In the genomic region with DNA sequence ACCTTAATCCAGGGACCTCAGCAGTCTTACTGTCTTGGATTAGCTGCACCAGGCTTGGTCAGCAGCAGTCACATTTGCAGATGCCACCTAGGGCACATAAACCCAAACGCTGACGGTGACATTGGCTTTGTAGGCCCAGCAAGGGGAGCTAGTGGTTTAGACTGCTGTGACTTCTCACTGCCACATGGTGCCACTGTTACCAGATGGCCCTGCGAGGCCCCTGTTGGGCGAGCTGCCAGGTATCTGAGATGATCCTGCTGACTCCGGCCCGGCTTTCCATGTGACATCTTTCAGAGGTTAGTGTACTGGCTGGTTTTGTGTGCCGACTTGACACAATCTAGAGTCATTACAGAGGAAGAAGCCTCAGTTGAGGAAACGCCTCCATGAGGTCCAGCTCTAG, we compare ENCODE assay signal across 9 mouse cellular contexts. TPM values are rescaled to one million over a fixed set of nuclear protein-coding genes. Genes with fewer than 3 reads are reported as not detected.
DNase-seq lines count a peak whose midpoint lies in the region; ATAC-seq and TF ChIP-seq lines count a peak whose summit lies in the region.
"Had no signal": no experiment of that assay in that cellular context is flagged by ENCODE, and none has a peak within 500 bp of the region (broad histone marks: within the 10 kb centered on the region; RNA-seq: fewer than 3 reads in every experiment).

No protein-coding gene starts in this region.

- no peaks in the 10 kb centered on the region for H3K79me2 ChIP-seq in liver, adult 2 months (ENCODE audit: control insufficient read depth, insufficient read depth, low read length)

- peak; percentile 45 for DNase-seq in liver, adult 2 months (ENCODE audit: extremely low read depth, low read depth, low spot score)
- DNase-seq in liver, embryonic 11.5 days (ENCODE audit: low spot score): no peak
- DNase-seq in adrenal gland, postnatal 10 days: peak; percentile 86
- peak; percentile 75 to 85 for DNase-seq in kidney, postnatal 36 days
- no peak for DNase-seq in urinary bladder, postnatal 10 days (ENCODE audit: low spot score)

- peak; percentile 49 for TF ChIP-seq CTCF in liver, adult 2 months (IDR thresholded peaks at IDR 0.05; ENCODE audit: low read depth, low read length)

- H3K4me3 ChIP-seq in liver, adult 2 months (ENCODE audit: insufficient read depth, low read depth, low read length): no peak overlapping the region
- H3K4me3 ChIP-seq in liver, embryonic 11.5 days (ENCODE audit: low read depth, low read length): no peak overlapping the region
- H3K4me3 ChIP-seq in forebrain, embryonic 15.5 days: no peak overlapping the region

- H3K9ac ChIP-seq in liver, adult 2 months (ENCODE audit: low read depth, low read length): no peak overlapping the region
- H3K9ac ChIP-seq in liver, embryonic 11.5 days (ENCODE audit: low read depth, low read length): no peak overlapping the region
- H3K9ac ChIP-seq in forebrain, embryonic 15.5 days (replicated peaks): no peak overlapping the region

- 28% methylated on average over 8 of the region's 8 CpGs for WGBS in liver, adult 2 months
- WGBS in liver, embryonic 11.5 days: 67% methylated on average over 8 of the region's 8 CpGs
- WGBS in forebrain, embryonic 15.5 days: 55% methylated on average over 8 of the region's 8 CpGs

- no peaks in the 10 kb centered on the region for H3K27me3 ChIP-seq in liver, adult 2 months (ENCODE audit: control insufficient read depth, insufficient read depth, low read length)
- no peaks in the 10 kb centered on the region for H3K27me3 ChIP-seq in liver, embryonic 11.5 days (replicated peaks; ENCODE audit: control insufficient read depth, insufficient read depth, low read length)
- H3K27me3 ChIP-seq in forebrain, embryonic 15.5 days: no peaks in the 10 kb centered on the region

- H3K4me2 ChIP-seq in liver, embryonic 11.5 days: no peak overlapping the region
- H3K4me2 ChIP-seq in forebrain, embryonic 15.5 days (replicated peaks): no peak overlapping the region

- H3K4me1 ChIP-seq in liver, adult 2 months (ENCODE audit: control insufficient read depth, insufficient read depth, low read length): no peaks in the 10 kb centered on the region
- no peaks in the 10 kb centered on the region for H3K4me1 ChIP-seq in liver, embryonic 11.5 days (replicated peaks; ENCODE audit: control insufficient read depth, insufficient read depth, low read length)
- H3K4me1 ChIP-seq in forebrain, embryonic 15.5 days: peaks cover 8% of the 10 kb centered on the region

- ATAC-seq in liver, embryonic 11.5 days (replicated peaks; ENCODE audit: low FRiP score): no peak
- 0 out of 2 replicates have a peak, but pooled peaks have one; percentile 52 for ATAC-seq in common myeloid progenitor, adult 5-6 weeks (replicated peaks; ENCODE audit: low read depth, poor library complexity, severe bottlenecking)
- no peak; the same call in 1 of the 2 replicates for ATAC-seq in granulocyte monocyte progenitor cell, adult 5-6 weeks (replicated peaks; ENCODE audit: poor library complexity, severe bottlenecking)
- no peak for ATAC-seq in forebrain, embryonic 15.5 days (replicated peaks)

- H3K36me3 ChIP-seq in liver, adult 2 months (ENCODE audit: control insufficient read depth, insufficient read depth, low read length): no peaks in the 10 kb centered on the region
- no peaks in the 10 kb centered on the region for H3K36me3 ChIP-seq in liver, embryonic 11.5 days (ENCODE audit: control insufficient read depth, insufficient read depth, low read length)
- no peaks in the 10 kb centered on the region for H3K36me3 ChIP-seq in forebrain, embryonic 15.5 days

- no peak for TF ChIP-seq POLR2A in liver, adult 2 months (IDR thresholded peaks at IDR 0.05; ENCODE audit: extremely low read depth, insufficient read depth, low read length)

- H3K27ac ChIP-seq in liver, adult 2 months (replicated peaks; ENCODE audit: insufficient read depth, low read depth, low read length): no peak overlapping the region
- H3K27ac ChIP-seq in liver, embryonic 11.5 days (ENCODE audit: low read depth, low read length): no peak overlapping the region
- H3K27ac ChIP-seq in forebrain, embryonic 15.5 days (replicated peaks): no peak overlapping the region

- no peaks in the 10 kb centered on the region for H3K9me3 ChIP-seq in liver, embryonic 11.5 days (ENCODE audit: control insufficient read depth, low read length)
- no peaks in the 10 kb centered on the region for H3K9me3 ChIP-seq in forebrain, embryonic 15.5 days

RNA-seq across cellular contexts. Expression of gene Gh, which starts 12.3 kb away (rescaled TPM):
- total RNA-seq in liver, adult 2 months (2014; rRNA removed): not detected in 2 replicates
- not detected in 2 replicates for polyA plus RNA-seq in liver, adult 2 months (2012; rRNA removed)
- not detected in 2 replicates for polyA plus RNA-seq in liver, embryonic 11.5 days (2014; fragmentation: Nextera tagmentation; extraction: Ambion mirVana)
- not detected for total RNA-seq in adrenal gland, postnatal 10 days (2021)
- not detected in 2 replicates for total RNA-seq in common myeloid progenitor, adult 5-6 weeks (2017)
- not detected in 2 replicates for total RNA-seq in granulocyte monocyte progenitor cell, adult 5-6 weeks (2014; fragmentation: Nextera tagmentation)
- total RNA-seq in granulocyte monocyte progenitor cell, adult 5-6 weeks (2017): not detected in 2 replicates
- not detected in 2 replicates for polyA plus RNA-seq in forebrain, embryonic 15.5 days (2015; fragmentation: Nextera tagmentation; extraction: Ambion mirVana)
- polyA plus RNA-seq: neural tube, embryonic 11.5 days had no signal

RNA-seq across cellular contexts. Expression of gene Tcam1, which starts 12.9 kb away (rescaled TPM):
- not detected in 2 replicates for total RNA-seq in liver, adult 2 months (2014; rRNA removed)
- polyA plus RNA-seq in liver, adult 2 months (2012; rRNA removed): not detected in 2 replicates
- polyA plus RNA-seq in liver, embryonic 11.5 days (2014; fragmentation: Nextera tagmentation; extraction: Ambion mirVana): 0.66 and 1.2 TPM in 2 replicates
- total RNA-seq in adrenal gland, postnatal 10 days (2021): under 1 TPM; 0.15 to 0.33 TPM
- 3.1 and 3.3 TPM in 2 replicates for total RNA-seq in common myeloid progenitor, adult 5-6 weeks (2017)
- 1.0 and 2.1 TPM in 2 replicates for total RNA-seq in granulocyte monocyte progenitor cell, adult 5-6 weeks (2014; fragmentation: Nextera tagmentation)
- total RNA-seq in granulocyte monocyte progenitor cell, adult 5-6 weeks (2017): 1.4 and 1.9 TPM in 2 replicates
- 0.08 and 0.10 TPM in 2 replicates for polyA plus RNA-seq in forebrain, embryonic 15.5 days (2015; fragmentation: Nextera tagmentation; extraction: Ambion mirVana)

RNA-seq across cellular contexts. Expression of gene Smarcd2, which starts 16.6 kb away (rescaled TPM):
- 70.1 and 70.3 TPM in 2 replicates for total RNA-seq in liver, adult 2 months (2014; rRNA removed)
- polyA plus RNA-seq in liver, adult 2 months (2012; rRNA removed): 67.3 and 84.8 TPM in 2 replicates
- polyA plus RNA-seq in liver, embryonic 11.5 days (2014; fragmentation: Nextera tagmentation; extraction: Ambion mirVana): 60.3 and 62.9 TPM in 2 replicates
- total RNA-seq in adrenal gland, postnatal 10 days (2021): 10 to 100 TPM; 77.9 to 83.2 TPM
- total RNA-seq in common myeloid progenitor, adult 5-6 weeks (2017): 211 and 253 TPM in 2 replicates
- 76.4 and 91.7 TPM in 2 replicates for total RNA-seq in granulocyte monocyte progenitor cell, adult 5-6 weeks (2014; fragmentation: Nextera tagmentation)
- total RNA-seq in granulocyte monocyte progenitor cell, adult 5-6 weeks (2017): 200 and 221 TPM in 2 replicates
- polyA plus RNA-seq in forebrain, embryonic 15.5 days (2015; fragmentation: Nextera tagmentation; extraction: Ambion mirVana): 12.7 and 13.2 TPM in 2 replicates

RNA-seq across cellular contexts. Expression of gene Cd79b, which starts 25.2 kb away (rescaled TPM):
- 2.1 and 4.6 TPM in 2 replicates for total RNA-seq in liver, adult 2 months (2014; rRNA removed)
- 1.4 and 3.8 TPM in 2 replicates for polyA plus RNA-seq in liver, adult 2 months (2012; rRNA removed)
- polyA plus RNA-seq in liver, embryonic 11.5 days (2014; fragmentation: Nextera tagmentation; extraction: Ambion mirVana): 5.9 and 6.3 TPM in 2 replicates
- total RNA-seq in adrenal gland, postnatal 10 days (2021): 10 to 100 TPM; 10.9 to 11.6 TPM
- total RNA-seq in common myeloid progenitor, adult 5-6 weeks (2017): 16.6 and 19.8 TPM in 2 replicates
- 52.9 and 54.1 TPM in 2 replicates for total RNA-seq in granulocyte monocyte progenitor cell, adult 5-6 weeks (2014; fragmentation: Nextera tagmentation)
- 23.8 and 31.5 TPM in 2 replicates for total RNA-seq in granulocyte monocyte progenitor cell, adult 5-6 weeks (2017)
- polyA plus RNA-seq in forebrain, embryonic 15.5 days (2015; fragmentation: Nextera tagmentation; extraction: Ambion mirVana): 0.56 and 0.77 TPM in 2 replicates

RNA-seq across cellular contexts. Expression of gene Psmc5, which starts 33.4 kb away (rescaled TPM):
- 60.3 and 65.2 TPM in 2 replicates for total RNA-seq in liver, adult 2 months (2014; rRNA removed)
- 37.7 and 43.2 TPM in 2 replicates for polyA plus RNA-seq in liver, adult 2 months (2012; rRNA removed)
- polyA plus RNA-seq in liver, embryonic 11.5 days (2014; fragmentation: Nextera tagmentation; extraction: Ambion mirVana): 304 and 310 TPM in 2 replicates
- 100 to 1,000 TPM; 121 to 129 TPM for total RNA-seq in adrenal gland, postnatal 10 days (2021)
- total RNA-seq in common myeloid progenitor, adult 5-6 weeks (2017): 102 and 109 TPM in 2 replicates
- 106 and 108 TPM in 2 replicates for total RNA-seq in granulocyte monocyte progenitor cell, adult 5-6 weeks (2014; fragmentation: Nextera tagmentation)
- total RNA-seq in granulocyte monocyte progenitor cell, adult 5-6 weeks (2017): 108 and 116 TPM in 2 replicates
- polyA plus RNA-seq in forebrain, embryonic 15.5 days (2015; fragmentation: Nextera tagmentation; extraction: Ambion mirVana): 274 and 283 TPM in 2 replicates

Comparison
In these comparisons a context has a peak if more than half of its experiments do, and no peak if none do; other contexts are left out.
1. DNase-seq: peak in liver, adult 2 months (single experiment), adrenal gland, postnatal 10 days (single experiment) and kidney, postnatal 36 days (2 of 2); none in liver, embryonic 11.5 days (single experiment) and urinary bladder, postnatal 10 days (single experiment).